Mouse (Mus musculus) brain, embryonic 14.5 days (tissue): ENCODE measurements around the gene Sds.

ENCODE experiments used
- CTCF ChIP-seq: fragments of 200-500 bp; IDR thresholded peaks from 2 replicates; pipeline ENCODE4 v1.5.1; 2012; ENCODE audit warnings: inconsistent platforms, mild to moderate bottlenecking, moderate library complexity, borderline replicate concordance; ENCODE audit not compliant: insufficient read depth, insufficient read length; ENCODE audit errors: extremely low read depth
- POLR2A ChIP-seq: fragments of 200-500 bp; IDR thresholded peaks from 2 replicates; pipeline ENCODE4 v1.6.1; 2012; ENCODE audit warnings: mild to moderate bottlenecking, inconsistent platforms, borderline replicate concordance; ENCODE audit not compliant: poor library complexity, insufficient read depth, insufficient read length, severe bottlenecking; ENCODE audit errors: extremely low read depth

DNA sequence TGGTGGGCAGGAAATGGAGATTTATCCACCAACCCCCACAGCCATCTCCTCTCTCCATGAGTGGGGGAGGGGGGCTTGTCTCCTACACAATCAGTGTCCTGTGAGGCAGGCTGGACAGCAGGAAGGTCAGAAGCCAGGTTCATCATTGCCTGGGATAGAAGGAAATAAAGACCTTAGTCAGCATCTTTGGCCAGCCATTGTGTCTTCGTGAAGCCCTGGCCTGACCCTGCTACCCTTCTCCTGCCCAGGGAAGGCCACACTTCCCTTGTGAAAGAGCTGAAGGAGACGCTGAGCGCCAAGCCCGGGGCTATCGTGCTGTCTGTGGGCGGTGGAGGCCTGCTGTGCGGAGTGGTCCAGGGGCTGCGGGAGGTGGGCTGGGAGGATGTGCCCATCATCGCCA is 4.9 kb downstream of the Sds start:
- TF ChIP-seq POLR2A (no peak), CTCF (no peak)
